Mouse (Mus musculus) embryonic fibroblast, embryonic 13.5 days (primary cell): ENCODE measurements at regions not wholly inside any gene's neighbourhood (a gene's known extent, or its start where the extent isn't known, plus 50 kb on each side); places are given as distances from the start of the nearest gene placed in this dataset.

Experiments used
- CTCF ChIP-seq: IDR thresholded peaks from 2 replicates; pipeline ENCODE4 v1.5.1; 2011; ENCODE audit warnings: mild to moderate bottlenecking, control low read depth, low read length, moderate library complexity, borderline replicate concordance; ENCODE audit not compliant: insufficient read depth
- POLR2A ChIP-seq: IDR thresholded peaks from 2 replicates; pipeline ENCODE4 v1.6.1; 2011; ENCODE audit warnings: low read depth, mild to moderate bottlenecking, control low read depth, low read length, moderate library complexity

DNA sequence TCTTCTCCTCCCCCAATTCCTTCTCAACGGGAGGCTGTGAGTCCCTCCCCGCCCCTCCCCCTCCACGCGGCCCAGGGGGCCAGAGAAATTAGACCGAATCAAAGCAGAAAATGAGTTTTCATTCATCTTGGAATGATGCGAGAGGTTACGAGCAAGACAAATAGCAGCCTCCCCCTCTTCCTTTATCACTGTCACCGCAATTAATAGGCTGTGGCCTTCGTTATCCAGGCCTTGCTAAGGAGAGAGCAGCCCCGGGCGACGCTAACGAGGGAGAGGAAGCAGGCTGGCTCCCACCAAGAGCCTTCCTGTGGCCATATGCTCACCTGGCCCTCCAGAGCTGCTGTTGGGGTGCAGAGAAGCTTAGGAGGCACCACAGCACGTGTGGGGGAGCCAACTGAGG lies 61.8 kb upstream of the Lhx1 start:
- TF ChIP-seq POLR2A = no peak
- TF ChIP-seq CTCF = no peak
